In the genomic region with DNA sequence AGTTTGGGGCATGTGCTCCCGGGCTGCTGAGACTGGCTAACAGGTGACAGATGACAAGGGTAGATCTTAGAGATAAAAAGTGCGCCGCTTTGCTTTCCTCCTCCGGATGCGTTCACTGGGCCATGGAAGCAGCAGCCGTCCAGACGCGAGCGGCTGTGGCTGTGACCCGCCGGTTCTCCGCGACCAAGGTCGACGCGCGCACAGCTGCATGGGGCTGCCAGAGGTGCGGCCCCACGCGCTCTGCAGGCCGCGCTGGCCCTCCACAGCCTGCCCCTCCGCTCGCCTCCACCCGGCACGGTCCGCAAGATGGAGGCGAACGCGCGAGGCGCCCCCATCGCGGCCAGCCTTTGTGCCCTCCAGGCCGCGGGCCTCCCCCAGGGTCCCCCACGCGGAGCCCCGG, we compare ENCODE assay signal across 8 mouse cellular contexts. TPM values are rescaled to one million over a fixed set of nuclear protein-coding genes. Genes with fewer than 3 reads are reported as not detected.
DNase-seq lines count a peak whose midpoint lies in the region; ATAC-seq and TF ChIP-seq lines count a peak whose summit lies in the region.

No protein-coding gene starts in this region.

- no peaks in the 10 kb centered on the region for H3K27me3 ChIP-seq in hindbrain, embryonic 16.5 days (replicated peaks; ENCODE audit: control insufficient read depth, insufficient read depth, low read length)
- H3K27me3 ChIP-seq in lung, postnatal 0 days (replicated peaks; ENCODE audit: insufficient read depth, low read length) = no peaks in the 10 kb centered on the region

- no peak for TF ChIP-seq EP300 in lung, postnatal 0 days (IDR thresholded peaks at IDR 0.05)

- H3K36me3 ChIP-seq in hindbrain, embryonic 16.5 days (ENCODE audit: control insufficient read depth, insufficient read depth, low read length) = no peaks in the 10 kb centered on the region
- H3K36me3 ChIP-seq in lung, postnatal 0 days (ENCODE audit: insufficient read depth, low read length) = no peaks in the 10 kb centered on the region

- peak; percentile 78 for ATAC-seq in hindbrain, embryonic 16.5 days
- ATAC-seq in lung, postnatal 0 days = peak; percentile 67

- TF ChIP-seq CTCF in lung, postnatal 0 days (IDR thresholded peaks at IDR 0.05) = no peak

- 0% methylated on average over 35 of the region's 39 CpGs for WGBS in hindbrain, embryonic 16.5 days
- under 1% methylated on average over 36 of the region's 39 CpGs for WGBS in lung, postnatal 0 days

- no peaks in the 10 kb centered on the region for H3K9me3 ChIP-seq in hindbrain, embryonic 16.5 days (ENCODE audit: control insufficient read depth, low read length)
- H3K9me3 ChIP-seq in lung, postnatal 0 days (ENCODE audit: low read length) = no peaks in the 10 kb centered on the region

- DNase-seq in gastrocnemius, postnatal 4 days (ENCODE audit: low spot score in 2 of 2) = peak; percentile 34 to 54
- DNase-seq in gastrocnemius, postnatal 25 days = no peak
- DNase-seq in 3T3-L1 (ENCODE audit: low read depth, low spot score) = peak; percentile 34
- peak; percentile 60 for DNase-seq in adrenal gland, postnatal 25 days
- peak; percentile 52 for DNase-seq in lung, postnatal 0 days (ENCODE audit: low spot score)
- DNase-seq in frontal cortex, postnatal 14 days (ENCODE audit: low spot score in 2 of 2) = no peak
- DNase-seq in right cerebral cortex, postnatal 14 days = no peak

- peak overlapping the region; percentile 97 for H3K9ac ChIP-seq in hindbrain, embryonic 16.5 days (ENCODE audit: low read depth, low read length)
- H3K9ac ChIP-seq in lung, postnatal 0 days (replicated peaks; ENCODE audit: low read depth) = peak overlapping the region; percentile 80

- H3K4me2 ChIP-seq in hindbrain, embryonic 16.5 days (ENCODE audit: low read length) = peak overlapping the region; percentile 58
- peak overlapping the region; percentile 94 for H3K4me2 ChIP-seq in lung, postnatal 0 days (replicated peaks; ENCODE audit: low read depth, low read length)

- peak overlapping the region; percentile 93 for H3K4me3 ChIP-seq in hindbrain, embryonic 16.5 days (ENCODE audit: low read length)
- peak overlapping the region; percentile 94 for H3K4me3 ChIP-seq in lung, postnatal 0 days (ENCODE audit: low read depth, low read length)

- peak overlapping the region; percentile 89 for H3K27ac ChIP-seq in hindbrain, embryonic 16.5 days (ENCODE audit: low read depth, low read length)
- H3K27ac ChIP-seq in lung, postnatal 0 days (ENCODE audit: low read length) = peak overlapping the region; percentile 89

- H3K4me1 ChIP-seq in hindbrain, embryonic 16.5 days (ENCODE audit: control insufficient read depth, insufficient read depth, low read depth, low read length) = peaks cover 20% of the 10 kb centered on the region
- peaks cover 16% of the 10 kb centered on the region for H3K4me1 ChIP-seq in lung, postnatal 0 days (ENCODE audit: insufficient read depth, low read depth, low read length)

RNA-seq across cellular contexts. Expression of a gene that starts 0.4 kb away (rescaled TPM):
- total RNA-seq in gastrocnemius, postnatal 4 days (2021) = 10 to 100 TPM; 35.0 to 35.8 TPM
- total RNA-seq in gastrocnemius, postnatal 25 days (2021) = 10 to 100 TPM; 27.7 to 29.0 TPM
- 27.8 and 33.2 TPM in 2 replicates for total RNA-seq in adrenal gland, postnatal 25 days (2021)
- 25.8 and 29.1 TPM in 2 replicates for polyA plus RNA-seq in hindbrain, embryonic 16.5 days (2015; fragmentation: Nextera tagmentation; extraction: Ambion mirVana)
- polyA plus RNA-seq in lung, postnatal 0 days (2015; fragmentation: Nextera tagmentation; extraction: Ambion mirVana) = 12.5 and 14.7 TPM in 2 replicates

RNA-seq across cellular contexts. Expression of a gene that starts 47.6 kb away (rescaled TPM):
- 100 to 1,000 TPM; 127 to 143 TPM for total RNA-seq in gastrocnemius, postnatal 4 days (2021)
- 10 to 100 TPM; 85.8 to 93.1 TPM for total RNA-seq in gastrocnemius, postnatal 25 days (2021)
- 164 and 182 TPM in 2 replicates for total RNA-seq in adrenal gland, postnatal 25 days (2021)
- 288 and 320 TPM in 2 replicates for polyA plus RNA-seq in hindbrain, embryonic 16.5 days (2015; fragmentation: Nextera tagmentation; extraction: Ambion mirVana)
- 244 and 267 TPM in 2 replicates for polyA plus RNA-seq in lung, postnatal 0 days (2015; fragmentation: Nextera tagmentation; extraction: Ambion mirVana)

Comparison
In these comparisons a context has a peak if more than half of its experiments do, and no peak if none do; other contexts are left out.
1. DNase-seq: peak in gastrocnemius, postnatal 4 days (2 of 2), 3T3-L1 (single experiment), adrenal gland, postnatal 25 days (single experiment) and lung, postnatal 0 days (single experiment); none in gastrocnemius, postnatal 25 days (single experiment), frontal cortex, postnatal 14 days (0 of 2) and right cerebral cortex, postnatal 14 days (single experiment).